Mouse (Mus musculus) kidney, embryonic 14.5 days (tissue): ENCODE measurements around the gene Nle1. TPM values are rescaled to one million over a fixed set of nuclear protein-coding genes. Genes with fewer than 3 reads are reported as not detected.

Experiments
- ATAC-seq: fragments of 200-750 bp; cut with Nextera tagmentation; 2 replicates; pipeline ENCODE4 v1.8.0; 2017; ENCODE audit warnings: moderate number of reproducible peaks, mild to moderate bottlenecking, moderate TSS enrichment, moderate library complexity; ENCODE audit not compliant: low FRiP score, low TSS enrichment
- H3K27ac ChIP-seq: fragments of 300-500 bp; sonication (generic); 2 replicates; pipeline ENCODE4 v1.5.1; 2014; ENCODE audit warnings: low read depth, mild to moderate bottlenecking, low read length, moderate library complexity, mixed read lengths
- H3K27me3 ChIP-seq: fragments of 300-500 bp; sonication (generic); 2 replicates; pipeline ENCODE4 v1.6.1; 2014; ENCODE audit warnings: mild to moderate bottlenecking, low read length; ENCODE audit not compliant: control insufficient read depth, insufficient read depth
- H3K36me3 ChIP-seq: fragments of 300-500 bp; sonication (generic); 2 replicates; pipeline ENCODE4 v1.6.1; 2014; ENCODE audit warnings: low read length, mixed read lengths; ENCODE audit not compliant: control insufficient read depth, insufficient read depth
- H3K4me1 ChIP-seq: fragments of 300-500 bp; sonication (generic); 2 replicates; pipeline ENCODE4 v1.6.1; 2014; ENCODE audit warnings: low read length, mixed read lengths; ENCODE audit not compliant: control insufficient read depth, insufficient read depth
- H3K4me2 ChIP-seq: fragments of 300-500 bp; sonication (generic); replicated peaks from 2 replicates; pipeline ENCODE4 v1.6.1; 2014; ENCODE audit warnings: low read depth, mild to moderate bottlenecking, low read length
- H3K4me3 ChIP-seq: fragments of 300-500 bp; sonication (generic); 2 replicates; pipeline ENCODE4 v1.5.1; 2014; ENCODE audit warnings: mild to moderate bottlenecking, low read length
- H3K9ac ChIP-seq: fragments of 300-500 bp; sonication (generic); 2 replicates; pipeline ENCODE4 v1.6.1; 2014; ENCODE audit warnings: low read depth, mild to moderate bottlenecking, low read length, moderate library complexity
- H3K9me3 ChIP-seq: fragments of 300-500 bp; sonication (generic); 2 replicates; pipeline ENCODE4 v1.6.1; 2016; ENCODE audit warnings: low read length; ENCODE audit not compliant: control insufficient read depth
- WGBS: fragments of 180-500 bp; shearing (Covaris S2); extraction: QIAGEN DNeasy Blood & Tissue Kit; methylation state at CpG from one replicate; pipeline ENCODE4 v1.1.7; 2014; 5-methylcytosine and 5-hydroxymethylcytosine counted together
- polyA plus RNA-seq: library from polyadenylated mRNA; unstranded; fragments of >200 nt; fragmentation: Nextera tagmentation; extraction: Ambion mirVana; gene quantifications from 2 replicates; pipeline ENCODE4 v1.2.1, GENCODE M21; 2014

Nle1 gene
- polyA plus RNA-seq, 1 experiment from 2014 or later: 33.7 TPM

DNA sequence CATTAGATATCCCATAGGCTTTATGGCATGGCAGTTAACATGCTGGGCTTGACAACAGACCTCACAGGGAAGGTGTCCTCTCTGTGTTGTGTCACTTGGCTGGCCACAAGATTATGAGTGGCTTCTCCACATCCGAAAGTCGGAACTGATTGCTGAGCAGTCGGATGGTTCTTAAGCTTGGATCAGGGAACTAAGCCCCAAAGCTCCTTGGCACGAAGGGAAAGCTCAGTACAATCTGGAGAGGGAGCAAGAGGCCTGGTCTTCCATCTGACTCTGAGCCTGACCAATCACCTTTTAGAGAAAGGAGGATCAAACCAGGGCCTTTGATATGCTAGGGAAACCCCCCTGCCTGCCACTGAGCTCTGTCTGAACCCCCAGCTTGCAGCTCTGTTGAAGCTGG, 13.5 kb upstream of the Nle1 start:
- Histone ChIP-seq H3K4me2 (no peak overlapping the region), H3K27me3 (peaks cover 5% of the 10 kb centered on the region; the same call in 1 of the 2 replicates), H3K27ac (no peak overlapping the region), H3K9me3 (no peaks in the 10 kb centered on the region), H3K4me1 (no peaks in the 10 kb centered on the region), H3K4me3 (no peak overlapping the region), H3K36me3 (no peaks in the 10 kb centered on the region), H3K9ac (no peak overlapping the region)
- ATAC-seq: no peak
- 69% methylated on average over 4 of the region's 4 CpGs for WGBS

DNA sequence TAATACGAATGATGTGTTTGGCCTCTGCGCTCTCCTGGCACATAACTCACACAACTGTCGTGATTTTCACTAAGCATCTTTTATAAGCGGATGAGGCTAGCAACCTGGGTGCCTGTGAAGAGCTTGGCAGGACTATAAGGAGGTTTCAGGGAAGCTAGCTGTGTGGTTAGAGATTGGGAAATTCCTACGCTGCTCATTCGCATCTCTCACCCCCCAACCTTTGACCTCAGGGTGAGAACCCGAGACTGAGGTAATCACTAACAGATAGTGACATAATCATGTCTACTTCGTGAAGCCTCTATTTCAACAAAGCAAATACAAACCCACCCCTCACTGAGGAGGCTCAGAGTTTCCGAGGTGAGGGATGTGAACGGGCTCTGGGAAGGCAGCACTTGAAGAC, 12.6 kb upstream of the Nle1 start:
- Histone ChIP-seq H3K27ac (no peak overlapping the region), H3K4me2 (no peak overlapping the region), H3K9ac (no peak overlapping the region), H3K27me3 (no peaks in the 10 kb centered on the region; the same call in 1 of the 2 replicates), H3K9me3 (no peaks in the 10 kb centered on the region), H3K4me3 (no peak overlapping the region), H3K36me3 (no peaks in the 10 kb centered on the region), H3K4me1 (no peaks in the 10 kb centered on the region)
- 58% methylated on average over 10 of the region's 10 CpGs for WGBS
- no peak for ATAC-seq

DNA sequence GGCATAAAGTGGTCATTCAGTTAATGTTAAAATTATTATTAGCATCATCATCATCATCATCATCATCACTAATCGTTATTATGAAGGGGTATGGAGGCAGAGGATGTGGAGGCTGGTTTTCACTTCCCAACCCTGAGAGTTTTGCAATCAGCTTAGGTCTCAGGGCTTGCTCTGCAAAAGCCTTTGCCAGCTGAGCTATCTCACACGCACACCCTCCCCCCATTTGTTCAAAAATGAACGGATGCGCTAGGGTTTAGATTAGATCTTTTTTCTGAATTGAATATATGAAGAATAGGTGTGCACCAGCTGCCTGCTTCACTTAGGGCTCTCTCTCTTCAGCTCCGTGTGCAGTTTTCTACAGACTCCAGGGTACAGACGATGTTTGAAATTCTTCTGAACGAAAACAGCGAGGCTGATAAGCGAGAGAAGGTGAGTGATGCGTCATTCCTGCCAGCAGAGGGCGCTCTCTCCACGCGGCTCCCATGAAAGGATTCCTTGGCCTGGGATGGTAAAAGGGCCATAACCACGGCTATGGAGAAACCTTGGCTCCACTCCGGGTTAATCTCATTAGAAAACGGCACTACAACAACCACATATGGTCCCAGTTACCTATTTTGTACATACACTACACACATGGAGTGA, 6.6 kb upstream of the Nle1 start:
- peak; percentile 55; the same call in 1 of the 2 replicates for ATAC-seq
- Histone ChIP-seq H3K36me3 (no peaks in the 10 kb centered on the region), H3K9ac (no peak overlapping the region), H3K4me2 (peak overlapping the region; percentile 21), H3K27ac (no peak overlapping the region), H3K4me1 (no peaks in the 10 kb centered on the region), H3K27me3 (no peaks in the 10 kb centered on the region; the same call in 1 of the 2 replicates), H3K4me3 (peak overlapping the region; percentile 1; the same call in 1 of the 2 replicates), H3K9me3 (no peaks in the 10 kb centered on the region)
- WGBS: 9% methylated on average over 16 of the region's 16 CpGs

DNA sequence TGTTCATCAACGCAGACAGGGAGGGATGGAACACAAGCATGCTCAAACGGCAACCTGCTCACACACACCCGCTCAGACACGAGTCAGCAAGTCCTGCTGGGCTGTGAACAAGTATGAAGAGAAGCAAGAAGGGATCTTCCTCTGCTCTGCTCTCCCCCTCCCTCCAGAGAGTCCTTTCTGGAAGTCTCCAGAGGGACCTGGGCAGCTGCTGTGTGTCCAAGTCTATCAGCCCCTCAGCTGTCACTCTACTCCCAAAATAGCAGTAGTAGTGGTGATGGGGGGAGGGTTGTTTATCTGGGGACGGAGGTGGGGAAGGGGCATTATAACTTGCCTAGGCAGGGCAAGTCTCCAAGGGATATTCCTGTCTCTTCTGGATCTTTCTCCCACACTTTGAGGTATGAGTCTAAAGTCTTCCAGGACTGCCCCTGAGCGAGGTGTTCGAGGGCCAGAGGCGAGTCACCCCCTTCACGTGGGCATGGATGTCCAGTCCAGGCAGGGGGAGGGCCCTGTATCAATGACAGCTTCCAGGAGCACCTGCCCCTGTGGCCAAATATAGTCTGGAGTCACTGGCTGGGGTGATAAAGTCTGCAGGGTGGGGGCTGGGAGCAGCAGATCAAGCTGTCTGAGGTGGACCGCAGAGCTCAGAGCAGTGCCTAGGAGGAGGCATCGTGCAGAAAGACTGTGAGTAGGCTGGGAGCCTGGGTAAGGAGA, 2.6 kb upstream of the Nle1 start:
- Histone ChIP-seq H3K9me3 (no peaks in the 10 kb centered on the region), H3K4me1 (peaks cover 4% of the 10 kb centered on the region; the same call in 1 of the 2 replicates), H3K27ac (no peak overlapping the region), H3K9ac (no peak overlapping the region), H3K36me3 (peaks cover 7% of the 10 kb centered on the region), H3K4me3 (no peak overlapping the region), H3K4me2 (no peak overlapping the region), H3K27me3 (no peaks in the 10 kb centered on the region; the same call in 1 of the 2 replicates)
- no peak for ATAC-seq
- WGBS: 67% methylated on average over 11 of the region's 11 CpGs

DNA sequence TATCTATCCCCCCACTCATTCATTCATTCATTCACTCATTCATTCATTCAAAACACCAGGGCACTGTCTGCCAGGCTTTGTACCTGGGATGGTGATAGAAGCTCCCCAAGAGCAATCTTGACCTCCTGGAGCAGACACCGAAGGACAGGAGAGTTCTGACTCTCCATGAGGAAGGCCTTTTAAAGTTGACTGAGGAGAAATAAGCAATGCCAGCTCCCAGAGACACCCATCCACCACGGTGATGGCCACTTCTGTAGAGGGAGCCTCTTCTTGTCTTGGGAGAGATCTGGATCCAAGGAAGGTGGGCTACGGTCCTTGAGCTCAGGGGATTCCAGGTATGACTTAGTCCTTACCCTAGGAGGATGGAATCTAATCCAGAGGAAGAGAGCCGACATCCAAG, 2.0 kb upstream of the Nle1 start, which contains the start of gene Unc45b:
TSS of gene Unc45b (plus strand) at position 301 of the 400 bp plus-strand sequence.
- H3K4me3 ChIP-seq: no peak within 1 kb of the TSS
- peaks cover 13% of the 10 kb centered on the region for H3K36me3 ChIP-seq
- WGBS: 93% methylated on average over 4 of the region's 4 CpGs
- no peak for ATAC-seq
- H3K9me3 ChIP-seq: no peaks in the 10 kb centered on the region
- H3K27ac ChIP-seq: no peak within 1 kb of the TSS
- H3K9ac ChIP-seq: no peak within 1 kb of the TSS
- no peak within 1 kb of the TSS for H3K4me2 ChIP-seq
- peaks cover 4% of the 10 kb centered on the region; the same call in 1 of the 2 replicates for H3K4me1 ChIP-seq
- no peaks in the 10 kb centered on the region; the same call in 1 of the 2 replicates for H3K27me3 ChIP-seq

DNA sequence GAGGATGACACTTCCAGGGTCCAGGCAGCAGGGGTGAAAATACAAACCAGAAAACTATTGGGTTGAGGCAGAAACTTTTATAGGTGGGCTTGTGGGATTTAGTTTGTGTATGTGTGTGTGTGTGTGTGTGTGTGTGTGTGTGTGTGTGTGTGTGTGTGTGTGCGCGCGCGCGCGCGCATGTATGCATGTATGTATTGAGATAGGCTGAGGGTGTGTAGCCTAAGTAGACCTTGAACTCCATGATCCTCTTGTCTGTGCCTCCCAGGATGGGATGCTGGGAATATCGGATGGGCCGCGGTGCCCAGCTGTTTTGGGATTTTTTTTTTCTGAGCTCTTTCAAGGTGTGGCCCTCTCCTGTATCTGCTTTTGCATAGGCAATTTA, 388 bp upstream of the Nle1 start:
- WGBS: 55% methylated on average over 10 of the region's 10 CpGs
- peak overlapping the region; percentile 83 for H3K4me2 ChIP-seq
- ATAC-seq: 0 out of 2 replicates have a peak, but pooled peaks have one; percentile 7
- H3K36me3 ChIP-seq: peaks cover 29% of the 10 kb centered on the region
- no peak overlapping the region for H3K27ac ChIP-seq
- H3K4me3 ChIP-seq: peak overlapping the region; percentile 61; the same call in 1 of the 2 replicates
- no peaks in the 10 kb centered on the region; the same call in 1 of the 2 replicates for H3K27me3 ChIP-seq
- H3K9me3 ChIP-seq: no peaks in the 10 kb centered on the region
- H3K9ac ChIP-seq: no peak overlapping the region; the same call in 1 of the 2 replicates
- peaks cover 4% of the 10 kb centered on the region; the same call in 1 of the 2 replicates for H3K4me1 ChIP-seq

DNA sequence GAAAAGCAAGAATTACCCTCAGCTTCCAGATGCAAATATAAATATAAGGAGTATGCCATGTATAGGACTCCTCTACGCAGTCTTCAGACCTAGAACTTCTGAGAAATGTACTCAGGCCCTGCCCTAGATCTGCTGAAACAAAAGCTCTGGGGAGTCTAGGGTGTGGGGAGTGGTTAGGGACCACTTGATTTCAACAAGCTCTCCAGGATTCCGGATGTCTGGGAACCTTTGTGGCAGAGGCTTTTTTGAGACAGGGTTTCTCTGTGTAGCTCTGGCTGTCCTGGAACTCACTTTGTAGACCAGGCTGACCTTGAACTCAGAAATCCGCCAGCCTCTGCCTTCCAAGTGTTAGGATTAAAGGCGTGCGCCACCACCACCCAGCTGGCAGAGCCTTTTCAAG, 2.4 kb downstream of the Nle1 start:
- no peak overlapping the region for H3K9ac ChIP-seq
- no peak overlapping the region for H3K4me2 ChIP-seq
- no peaks in the 10 kb centered on the region for H3K27me3 ChIP-seq
- H3K9me3 ChIP-seq: no peaks in the 10 kb centered on the region
- no peak for ATAC-seq
- 92% methylated on average over 5 of the region's 5 CpGs for WGBS
- peaks cover 4% of the 10 kb centered on the region; the same call in 1 of the 2 replicates for H3K4me1 ChIP-seq
- no peak overlapping the region for H3K4me3 ChIP-seq
- no peak overlapping the region for H3K27ac ChIP-seq
- peaks cover 56% of the 10 kb centered on the region for H3K36me3 ChIP-seq

DNA sequence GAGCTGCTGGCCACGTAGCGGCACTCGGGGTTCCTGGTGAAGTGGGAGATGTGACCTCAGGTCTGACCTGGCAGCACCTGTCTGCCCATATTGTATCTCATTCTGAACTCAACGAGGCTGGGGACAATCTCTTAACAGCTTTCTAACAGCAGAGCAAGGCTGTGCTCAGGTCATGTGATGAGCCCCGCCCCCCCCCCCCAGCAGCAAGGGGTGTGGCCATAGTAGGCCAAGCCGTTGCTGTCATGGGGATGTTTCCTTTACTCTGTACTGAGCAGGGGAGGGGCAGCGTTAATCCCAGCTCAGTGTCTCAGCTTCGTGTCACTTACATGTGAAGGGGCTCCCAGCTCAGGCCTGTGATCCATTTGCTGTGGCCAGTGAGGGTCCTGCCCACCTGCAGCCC, 3.3 kb downstream of the Nle1 start:
- ATAC-seq: no peak
- 63% methylated on average over 8 of the region's 8 CpGs for WGBS
- no peaks in the 10 kb centered on the region for H3K27me3 ChIP-seq

More for the DNA sequence above, 3.3 kb downstream of the Nle1 start:
- Histone ChIP-seq H3K9me3 (no peaks in the 10 kb centered on the region), H3K36me3 (peaks cover 65% of the 10 kb centered on the region), H3K27ac (no peak overlapping the region), H3K4me1 (peaks cover 4% of the 10 kb centered on the region; the same call in 1 of the 2 replicates), H3K4me2 (no peak overlapping the region), H3K4me3 (no peak overlapping the region), H3K9ac (no peak overlapping the region)
